Mouse (Mus musculus): ENCODE measurements around the gene Sox5. TPM values are rescaled to one million over a fixed set of nuclear protein-coding genes. Genes with fewer than 3 reads are reported as not detected.

Gene Sox5
- total RNA-seq, 2 experiments from 2014 or later = 3.3 to 3.9 TPM

DNA sequence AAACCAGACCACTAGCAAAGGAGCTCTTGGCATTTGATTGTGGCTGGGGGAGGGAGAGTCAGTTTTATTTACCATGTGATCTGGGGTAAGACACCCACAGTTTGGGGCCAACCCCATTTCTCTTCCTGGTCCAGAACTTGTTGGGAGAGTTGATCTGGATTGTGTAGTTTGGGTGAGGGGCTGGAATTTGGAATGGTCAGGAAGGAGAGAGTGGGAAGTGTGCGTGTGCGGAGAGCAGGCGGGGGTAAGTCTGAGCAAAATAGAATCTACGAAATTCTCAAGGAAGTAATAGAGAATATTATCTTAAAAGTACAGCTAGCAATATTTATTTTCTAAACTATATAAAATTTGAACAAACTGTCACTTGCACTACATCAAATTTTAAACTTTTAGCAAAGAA is 445.0 kb downstream of the Sox5 start:
- DNase-seq (ENCODE audit: low spot score in 2 of 2) = no peak

GRCm38 (mm10) chr6:144333146-144333545 is 448.6 kb downstream of the Sox5 start:
- no peak for DNase-seq (ENCODE audit: low spot score in 2 of 2)

DNA sequence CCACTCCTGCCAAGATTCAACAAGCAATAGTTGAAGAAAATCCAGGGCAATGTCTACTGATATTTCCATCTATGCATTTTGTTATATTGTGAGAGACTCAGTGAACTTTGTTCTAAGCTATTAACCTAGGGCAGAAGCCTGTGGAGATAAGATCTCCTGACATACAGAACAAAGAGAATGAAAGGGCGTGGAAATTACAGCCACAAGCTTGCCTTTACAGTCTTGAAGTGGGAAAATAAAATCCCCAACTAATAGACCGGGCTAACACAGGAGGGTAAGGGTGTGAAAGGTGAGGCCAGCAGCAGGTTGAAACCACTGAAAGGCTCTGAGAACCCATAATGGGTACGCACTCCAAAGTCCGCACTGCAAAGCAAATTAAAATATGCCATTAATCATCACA is 449.8 kb downstream of the Sox5 start:
- DNase-seq (ENCODE audit: low spot score in 2 of 2) = no peak

- no peak for DNase-seq (ENCODE audit: low spot score in 2 of 2)
Observed at GRCm38 (mm10) chr6:144329311-144329930, 452.4 kb downstream of the Sox5 start.

DNA sequence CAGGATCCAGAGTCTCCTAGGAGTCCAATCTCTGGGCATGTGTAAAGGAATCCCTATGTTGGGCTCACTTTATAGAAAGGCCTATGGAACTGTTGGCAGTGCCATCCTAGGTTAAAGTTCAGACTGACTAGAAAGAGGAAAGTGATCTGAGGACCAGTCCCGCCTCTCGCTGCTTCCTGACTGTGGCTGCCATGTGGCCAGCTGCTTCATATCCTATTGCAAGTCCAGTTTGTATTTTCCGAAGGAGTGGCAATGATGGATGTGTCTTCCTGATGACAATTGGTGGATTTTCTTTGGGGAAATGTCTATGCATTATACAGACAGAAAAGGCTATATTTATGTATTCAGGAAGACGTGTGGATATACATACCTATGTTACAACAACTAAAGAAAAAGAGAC is 453.0 kb downstream of the Sox5 start:
- no peak for DNase-seq (ENCODE audit: low spot score in 2 of 2)

DNA sequence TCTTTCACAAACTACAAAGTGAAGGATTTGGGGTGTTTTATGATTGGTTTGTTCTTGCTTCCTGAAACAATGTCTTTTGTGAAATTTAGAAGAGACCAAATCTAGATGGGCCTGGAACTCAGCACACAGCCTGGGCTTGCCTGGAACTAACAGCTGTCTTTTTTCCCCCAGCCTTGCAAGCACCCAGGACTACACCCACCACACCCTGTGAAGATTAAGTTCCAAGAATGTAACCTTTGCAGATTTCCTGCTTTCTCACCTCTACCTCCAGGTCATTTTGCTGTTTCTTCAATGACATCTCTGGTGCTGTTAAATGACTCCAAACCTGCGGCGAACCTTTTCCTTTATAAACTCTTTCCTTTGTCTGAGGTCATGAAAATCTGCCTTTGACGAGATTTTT is 455.0 kb downstream of the Sox5 start:
- DNase-seq (ENCODE audit: low spot score in 2 of 2) = no peak

GRCm38 (mm10) chr6:144323372-144323771 is 458.4 kb downstream of the Sox5 start:
- DNase-seq (ENCODE audit: low spot score in 2 of 2) = no peak

DNA sequence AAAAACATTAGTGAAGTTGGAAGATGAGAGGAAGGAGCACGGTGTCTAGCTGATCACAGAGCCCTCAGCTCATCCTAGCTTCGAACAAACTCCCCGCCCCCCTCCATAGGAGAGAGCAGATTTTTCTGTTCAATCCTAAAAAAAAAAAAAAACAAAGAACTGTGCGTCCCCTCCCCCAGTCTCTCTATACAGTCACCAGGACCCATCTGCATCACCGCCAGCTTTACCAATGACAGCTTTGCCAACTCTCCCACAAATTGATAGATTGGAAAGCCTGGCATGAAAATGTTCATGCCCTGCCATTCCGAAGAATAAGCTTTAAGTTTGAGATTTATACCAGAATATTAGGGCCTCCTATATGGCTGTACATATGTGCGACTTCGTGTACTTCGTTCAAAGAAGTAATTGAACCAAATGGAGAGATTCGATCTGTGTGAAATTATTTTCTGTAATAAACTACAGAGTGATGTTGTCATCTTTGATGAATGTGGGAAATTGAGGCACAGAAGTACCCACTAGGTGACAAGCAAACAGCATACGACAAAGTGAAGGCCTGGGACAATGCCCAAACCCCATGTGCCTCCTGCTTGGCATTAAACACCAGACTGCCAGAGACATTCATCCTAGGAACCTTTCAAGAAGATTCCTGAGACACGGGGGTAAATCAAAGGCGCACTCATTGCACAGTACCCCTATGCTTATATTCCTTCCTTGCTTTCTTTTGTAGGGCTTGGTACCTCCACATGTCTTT is 459.3 kb downstream of the Sox5 start:
- DNase-seq (ENCODE audit: low spot score in 2 of 2) = no peak

- no peak for DNase-seq (ENCODE audit: low spot score in 2 of 2)
Observed at GRCm38 (mm10) chr6:144320327-144320726, 461.4 kb downstream of the Sox5 start.

- no peak for DNase-seq (ENCODE audit: low spot score in 2 of 2)
Observed at GRCm38 (mm10) chr6:144319717-144320116, 462.1 kb downstream of the Sox5 start.

DNA sequence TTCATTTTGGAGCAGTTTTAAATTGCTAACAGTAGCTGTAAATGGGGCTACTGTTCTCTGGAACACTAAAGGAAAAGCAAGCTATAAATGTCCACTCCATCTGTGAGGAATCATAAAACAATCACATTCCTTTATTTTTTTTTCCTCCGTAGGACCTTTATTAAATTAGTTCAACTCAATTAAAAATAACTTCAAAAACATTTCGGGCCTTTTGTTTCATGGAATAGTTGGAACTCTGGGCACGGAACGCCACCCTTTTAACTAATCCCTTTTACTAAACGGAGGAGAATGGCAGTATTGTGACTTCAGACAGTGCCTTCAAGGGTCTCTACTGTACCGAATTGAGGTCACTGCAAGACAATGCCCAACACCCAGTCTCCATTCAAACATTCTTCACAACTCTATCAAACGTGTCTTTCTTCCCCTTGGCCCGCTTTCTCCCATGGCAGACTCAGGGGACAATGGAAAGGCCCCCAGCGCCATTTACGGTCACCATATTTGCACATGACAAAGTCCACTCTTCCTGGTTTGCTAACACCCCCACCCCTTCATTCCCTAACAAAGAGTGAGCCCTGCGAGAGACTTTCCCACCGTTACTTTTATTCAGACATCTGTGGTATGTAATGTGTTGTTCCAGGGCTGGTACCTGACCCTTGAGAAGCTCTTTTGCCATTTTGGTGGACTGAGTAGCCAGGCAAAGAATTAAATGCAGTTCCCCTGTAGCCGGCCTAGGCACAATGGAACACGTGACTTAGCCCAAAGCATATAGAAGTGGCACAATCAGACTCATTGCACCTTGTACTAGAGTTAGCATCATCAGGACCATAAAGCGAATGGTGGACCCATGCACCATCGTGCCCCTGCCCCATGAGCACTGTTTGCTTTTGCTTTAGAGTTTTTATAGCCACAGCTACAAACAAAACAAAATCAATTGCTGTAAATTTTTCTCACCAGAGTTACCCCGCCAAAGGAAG is 468.7 kb downstream of the Sox5 start:
- no peak for DNase-seq (ENCODE audit: low spot score in 2 of 2)

DNA sequence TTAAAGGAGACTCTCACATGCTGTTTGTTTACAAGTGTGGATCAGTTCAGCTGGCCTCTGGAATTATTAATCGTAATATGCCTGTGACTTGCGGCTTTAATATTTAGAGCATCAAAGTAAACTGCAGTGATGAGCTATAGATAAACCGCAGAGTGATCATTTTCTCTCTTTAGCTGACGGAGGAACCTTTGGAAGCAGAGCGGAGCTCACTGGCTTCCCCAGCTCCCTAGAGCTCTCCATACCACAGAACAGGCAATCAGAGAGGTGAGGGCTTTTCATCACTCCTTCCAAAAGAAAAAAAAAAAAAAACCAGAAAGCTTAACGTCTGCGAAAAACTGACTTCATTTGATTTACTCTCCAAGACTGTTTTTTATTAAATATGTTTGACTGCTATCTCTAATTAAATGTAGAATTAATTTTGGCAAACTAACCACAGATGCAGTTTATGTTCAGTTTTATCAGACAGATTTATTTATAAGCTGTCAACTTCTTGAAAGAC is 469.4 kb downstream of the Sox5 start:
- DNase-seq (ENCODE audit: low spot score in 2 of 2) = no peak

DNA sequence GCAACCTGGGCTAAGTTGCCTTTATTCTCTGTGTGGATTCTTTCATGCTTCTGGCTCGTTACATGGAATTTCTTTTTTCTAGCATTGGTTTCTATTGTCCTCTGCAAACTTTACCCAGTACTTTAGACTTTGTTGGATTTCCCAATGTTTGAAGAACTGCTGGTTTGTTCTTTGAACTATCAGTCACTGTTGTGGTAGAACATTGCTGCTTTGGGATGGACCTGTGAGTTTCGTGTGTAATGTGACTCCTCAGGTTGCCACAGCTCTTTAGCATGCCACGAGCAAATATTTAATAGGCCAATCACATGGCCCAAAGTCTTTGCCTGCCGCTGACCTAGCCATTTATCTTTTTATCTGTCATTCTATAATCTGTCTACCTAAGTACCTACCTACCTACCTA is 470.0 kb downstream of the Sox5 start:
- DNase-seq (ENCODE audit: low spot score in 2 of 2) = no peak

- no peak for DNase-seq (ENCODE audit: low spot score in 2 of 2)
Observed at GRCm38 (mm10) chr6:144309171-144309570, 472.6 kb downstream of the Sox5 start.

GRCm38 (mm10) chr6:144307551-144308149 is 474.1 kb downstream of the Sox5 start:
- no peak for DNase-seq (ENCODE audit: low spot score in 2 of 2)

- no peak for DNase-seq (ENCODE audit: low spot score in 2 of 2)
Observed at GRCm38 (mm10) chr6:144302823-144303222, 479.0 kb downstream of the Sox5 start.

DNA sequence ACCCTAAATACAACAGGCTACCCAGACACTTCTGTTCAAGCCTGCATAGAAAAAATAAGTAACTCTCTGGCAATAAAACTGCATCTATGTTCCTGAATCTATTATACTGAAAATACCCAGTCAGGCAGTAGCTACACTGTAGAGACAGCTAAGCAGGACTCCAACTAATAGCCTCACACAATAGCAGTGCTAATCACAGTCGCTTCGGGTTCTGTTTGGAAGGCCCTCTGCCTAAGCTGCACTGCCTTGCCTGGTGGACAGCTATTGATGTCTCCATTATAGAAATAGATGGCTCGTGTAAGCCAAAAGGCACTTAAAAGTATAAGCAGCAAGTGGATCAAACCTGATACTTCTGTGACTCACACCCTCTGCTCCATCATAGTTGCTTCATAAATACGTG is 480.7 kb downstream of the Sox5 start:
- no peak for DNase-seq (ENCODE audit: low spot score in 2 of 2)

- no peak for DNase-seq (ENCODE audit: low spot score in 2 of 2)
Observed at GRCm38 (mm10) chr6:144299503-144299858, 482.3 kb downstream of the Sox5 start.

GRCm38 (mm10) chr6:144298641-144299502 is 482.9 kb downstream of the Sox5 start:
- DNase-seq (ENCODE audit: low spot score in 2 of 2) = no peak

- DNase-seq (ENCODE audit: low spot score in 2 of 2) = no peak
Observed at GRCm38 (mm10) chr6:144297846-144298245, 483.9 kb downstream of the Sox5 start.
